Mouse (Mus musculus) olfactory bulb, adult 2 months (tissue): ENCODE data around the gene F2. TPM values are rescaled to one million over a fixed set of nuclear protein-coding genes. Genes with fewer than 3 reads are reported as not detected.
"Not testable (repeated sequence)": the region's sequence is repeated elsewhere in the genome, so short reads cannot be mapped to it uniquely, and the experiment has no call there.

Source experiments
- H3K27ac ChIP-seq: fragments of 200-500 bp; 2 replicates; pipeline ENCODE4 v1.5.1; 2012; ENCODE audit warnings: low read depth, low read length; ENCODE audit not compliant: insufficient read depth
- H3K4me1 ChIP-seq: fragments of 200-500 bp; 2 replicates; pipeline ENCODE4 v1.6.1; 2012; ENCODE audit warnings: low read length; ENCODE audit not compliant: control insufficient read depth, insufficient read depth
- H3K4me3 ChIP-seq: fragments of 200-500 bp; 2 replicates; pipeline ENCODE4 v1.5.1; 2012; ENCODE audit warnings: mild to moderate bottlenecking, low read depth, low read length, moderate library complexity; ENCODE audit not compliant: insufficient read depth
- CTCF ChIP-seq: fragments of 200-500 bp; IDR thresholded peaks from 2 replicates; pipeline ENCODE4 v1.5.1; 2012; ENCODE audit warnings: low read depth, mild to moderate bottlenecking, low read length, moderate library complexity; ENCODE audit not compliant: insufficient read depth
- POLR2A ChIP-seq: fragments of 200-500 bp; IDR thresholded peaks from 2 replicates; pipeline ENCODE4 v1.6.1; 2012; ENCODE audit warnings: mild to moderate bottlenecking, low read depth, low read length, moderate library complexity; ENCODE audit not compliant: insufficient read depth
- WGBS: fragments of 180-500 bp; shearing (Covaris S2); methylation state at CpG from one replicate; pipeline ENCODE4 v1.1.7; 2018; 5-methylcytosine and 5-hydroxymethylcytosine counted together
- polyA plus RNA-seq: library from polyadenylated mRNA; stranded (reverse); fragments of >200 nt; gene quantifications from 2 replicates; pipeline ENCODE4 v1.2.4, GENCODE M21; 2012; ENCODE audit warnings: low replicate concordance; ENCODE audit not compliant: missing spikeins, insufficient read depth, insufficient read length

F2 gene
- polyA plus RNA-seq, 1 experiment, result not detected

GRCm38 (mm10) chr2:91627486-91627885 is 8.7 kb downstream of the F2 start:
- no peak for TF ChIP-seq POLR2A
- 79% methylated on average over 5 of the region's 5 CpGs for WGBS
- H3K4me1 ChIP-seq, result 0 out of 2 replicates have a peak, but pooled peaks cover 4% of the 10 kb centered on the region
- H3K27ac ChIP-seq, result no peak overlapping the region
- no peak overlapping the region for H3K4me3 ChIP-seq

DNA sequence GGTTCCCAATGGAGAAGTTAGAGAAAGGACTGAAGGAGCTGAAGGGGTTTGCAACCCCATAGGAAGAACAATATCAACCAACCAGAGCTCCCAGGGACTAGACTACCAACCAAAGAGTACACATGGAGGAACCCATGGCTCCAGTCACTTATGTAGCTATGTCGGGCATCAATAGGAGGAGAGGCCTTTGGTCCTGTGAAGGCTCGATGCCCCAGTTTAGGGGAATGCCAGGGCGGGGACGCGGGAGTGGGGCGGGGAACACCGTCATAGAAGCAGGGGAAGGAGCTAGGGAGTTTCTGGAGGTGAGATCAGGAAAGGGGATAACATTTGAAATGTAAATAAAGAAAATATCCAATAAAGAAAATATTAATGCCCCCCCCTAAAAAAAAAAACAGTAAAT is 12.8 kb downstream of the F2 start:
- H3K4me3 ChIP-seq, H3K4me1 ChIP-seq, H3K27ac ChIP-seq: not testable (repeated sequence)
- 92% methylated on average over 7 of the region's 7 CpGs for WGBS

- no peaks in the 10 kb centered on the region for H3K4me1 ChIP-seq
- no peak overlapping the region for H3K27ac ChIP-seq
- no peak overlapping the region for H3K4me3 ChIP-seq
- WGBS, result 91% methylated on average over 5 of the region's 5 CpGs
- TF ChIP-seq CTCF (no peak), POLR2A (no peak)
Observed at GRCm38 (mm10) chr2:91622356-91622755, 13.9 kb downstream of the F2 start.

DNA sequence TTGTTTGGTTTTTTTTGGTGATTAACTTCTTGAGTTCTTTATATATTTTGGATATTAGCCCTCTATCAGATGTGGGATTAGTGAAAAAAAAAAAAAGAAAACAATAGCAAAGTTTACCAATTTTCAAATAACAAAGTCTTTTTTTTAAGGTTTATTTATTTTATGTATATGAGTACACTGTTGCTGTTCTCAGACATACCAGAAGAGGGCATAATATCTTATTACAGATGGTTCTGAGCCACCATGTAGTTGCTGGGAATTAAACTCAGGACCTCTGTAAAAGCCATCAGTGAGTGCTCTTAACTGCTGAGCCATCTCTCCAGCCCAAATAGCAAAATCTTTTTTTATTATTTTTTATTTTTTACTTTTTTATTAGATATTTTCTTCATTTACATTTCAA is 26.8 kb downstream of the F2 start:
- H3K4me1 ChIP-seq, H3K4me3 ChIP-seq, H3K27ac ChIP-seq: not testable (repeated sequence)

DNA sequence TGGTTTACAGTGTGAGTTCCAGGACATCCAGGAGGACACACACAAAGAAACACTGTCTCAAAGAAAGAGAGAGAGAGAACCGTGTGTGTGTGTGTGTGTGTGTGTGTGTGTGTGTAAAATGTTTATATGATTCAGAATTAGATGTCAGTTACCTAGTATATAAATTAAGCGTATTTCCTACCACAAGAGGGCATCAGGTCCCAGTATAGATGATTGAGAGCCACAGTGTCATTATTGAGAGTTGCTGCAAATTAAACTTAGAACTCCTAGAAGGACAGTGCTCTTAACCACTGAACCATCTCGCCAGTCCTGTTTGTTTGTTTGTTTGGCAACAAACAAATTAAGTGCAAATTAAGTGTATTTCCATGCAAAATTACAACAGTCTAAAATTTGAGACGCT is 33.8 kb downstream of the F2 start:
- Histone ChIP-seq H3K27ac (no peak overlapping the region), H3K4me1 (no peaks in the 10 kb centered on the region), H3K4me3 (no peak overlapping the region)
- WGBS, result 86% methylated on average over 4 of the region's 4 CpGs
- TF ChIP-seq CTCF (no peak), POLR2A (no peak)

GRCm38 (mm10) chr2:91600475-91600874 is 35.7 kb downstream of the F2 start:
- H3K4me3 ChIP-seq, result no peak overlapping the region
- H3K4me1 ChIP-seq, result no peaks in the 10 kb centered on the region
- TF ChIP-seq CTCF (no peak), POLR2A (no peak)
- WGBS, result 95% methylated on average over 4 of the region's 4 CpGs
- no peak overlapping the region for H3K27ac ChIP-seq

GRCm38 (mm10) chr2:91586242-91586641 is 50.0 kb downstream of the F2 start:
- Histone ChIP-seq H3K4me3 (no peak overlapping the region), H3K27ac (no peak overlapping the region), H3K4me1 (no peaks in the 10 kb centered on the region)
- 83% methylated on average over 1 of the region's 1 CpGs for WGBS
- TF ChIP-seq POLR2A (no peak), CTCF (no peak)

- no peak for TF ChIP-seq POLR2A
- no peak for TF ChIP-seq CTCF
- WGBS, result 18% methylated on average over 1 of the region's 1 CpGs
- H3K4me3 ChIP-seq, result no peak overlapping the region
- no peak overlapping the region for H3K27ac ChIP-seq
- H3K4me1 ChIP-seq, result no peaks in the 10 kb centered on the region
Observed at GRCm38 (mm10) chr2:91580894-91581293, 55.3 kb downstream of the F2 start.

Other genes starting within 250 kb of the F2 start
- not detected in 2 replicates for gene 1110051M20Rik, start 191.7 kb downstream of the F2 start, polyA plus RNA-seq
- not detected in 2 replicates for gene Lrp4, start 178.9 kb downstream of the F2 start, polyA plus RNA-seq
- gene Ckap5, start 109.7 kb downstream of the F2 start, polyA plus RNA-seq, result 291 and 393 TPM in 2 replicates
- gene Zfp408, start 13.4 kb upstream of the F2 start, polyA plus RNA-seq, result not detected in 2 replicates
- gene Arhgap1, start 13.4 kb upstream of the F2 start, polyA plus RNA-seq, result 160 TPM in 1 of 2 replicates, not detected in the other
- gene Atg13, start 74.2 kb upstream of the F2 start, polyA plus RNA-seq, result not detected in 2 replicates
- not detected in 2 replicates for gene Harbi1, start 74.4 kb upstream of the F2 start, polyA plus RNA-seq
- gene Ambra1, start 93.7 kb upstream of the F2 start, polyA plus RNA-seq, result not detected in 2 replicates